Mouse (Mus musculus): ENCODE measurements around the gene Fsip1. TPM values are rescaled to one million over a fixed set of nuclear protein-coding genes. Genes with fewer than 3 reads are reported as not detected.

Gene Fsip1
- polyA plus RNA-seq, 1 experiment from 2014 or later, result 2.0 TPM

DNA sequence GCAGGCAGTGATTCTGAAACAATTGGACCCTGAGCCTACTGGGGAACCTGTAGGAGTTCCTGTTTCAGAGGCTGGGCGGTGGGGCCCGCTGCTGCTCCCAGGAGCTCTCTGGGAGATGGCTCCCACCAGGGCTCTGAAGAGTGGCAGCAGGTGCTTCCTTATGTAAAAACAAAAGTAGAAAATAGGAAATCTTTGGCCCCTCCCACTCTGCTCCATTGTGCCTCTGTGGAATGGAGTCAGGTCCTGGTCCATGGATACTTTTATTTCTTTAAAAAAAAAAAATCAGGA, 7.1 kb upstream of the Fsip1 start:
- ATAC-seq (ENCODE audit: low read depth), result no peak
- Histone ChIP-seq H3K4me3 (ENCODE audit: low read length) (no peak overlapping the region), H3K4me2 (ENCODE audit: low read depth, low read length) (no peak overlapping the region), H3K36me3 (ENCODE audit: control insufficient read depth, insufficient read depth, low read length) (no peaks in the 10 kb centered on the region), H3K27ac (ENCODE audit: low read length) (no peak overlapping the region), H3K9ac (ENCODE audit: low read length) (no peak overlapping the region), H3K4me1 (replicated peaks; ENCODE audit: control insufficient read depth, insufficient read depth, low read length) (no peaks in the 10 kb centered on the region), H3K9me3 (ENCODE audit: control insufficient read depth, low read length) (no peaks in the 10 kb centered on the region), H3K27me3 (ENCODE audit: control insufficient read depth, insufficient read depth, low read depth, low read length) (no peaks in the 10 kb centered on the region)
- 42% methylated on average over 2 of the region's 2 CpGs for WGBS

DNA sequence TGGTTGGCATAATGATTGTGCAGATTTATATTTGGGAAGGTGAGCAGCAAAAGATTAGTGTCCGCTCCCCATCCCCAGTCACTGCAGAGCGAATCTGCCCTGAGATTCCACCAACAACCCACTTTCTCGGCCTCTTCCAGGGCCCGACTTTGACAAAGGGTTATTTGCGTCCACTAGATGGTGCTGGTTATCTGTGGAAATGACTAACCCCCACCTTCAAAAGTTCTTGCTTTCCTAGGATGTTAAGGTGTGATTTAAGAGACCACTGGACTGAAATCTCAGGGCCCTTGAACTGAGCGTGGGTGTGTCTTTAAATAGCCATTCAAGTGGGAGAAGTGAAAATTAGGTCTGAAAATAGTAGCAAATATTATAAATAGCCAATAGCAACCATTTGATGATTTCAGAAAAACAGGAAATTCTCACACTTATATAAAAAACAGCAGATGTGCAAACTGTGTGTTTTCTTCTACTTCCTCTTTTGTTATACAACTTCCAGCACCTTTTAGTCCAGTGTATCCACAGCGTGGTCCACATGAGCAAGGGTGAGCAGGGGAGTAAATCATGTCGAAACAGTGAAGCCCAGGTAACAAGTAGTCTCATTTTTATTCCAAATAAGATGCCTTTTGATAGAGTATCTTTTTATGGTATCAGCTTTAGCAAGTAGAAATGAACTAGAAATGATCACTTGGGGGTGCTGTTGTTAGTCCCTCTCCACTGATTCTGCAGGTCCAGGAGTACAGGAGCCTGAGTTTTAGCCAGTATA, 6.6 kb upstream of the Fsip1 start:
- H3K4me1 ChIP-seq (replicated peaks; ENCODE audit: control insufficient read depth, insufficient read depth, low read length), result no peaks in the 10 kb centered on the region
- no peaks in the 10 kb centered on the region for H3K27me3 ChIP-seq (ENCODE audit: control insufficient read depth, insufficient read depth, low read depth, low read length)
- WGBS, result 15% methylated on average over 8 of the region's 8 CpGs
- H3K9me3 ChIP-seq (ENCODE audit: control insufficient read depth, low read length), result no peaks in the 10 kb centered on the region
- no peak overlapping the region for H3K4me3 ChIP-seq (ENCODE audit: low read length)
- peak; percentile 41; the same call in 1 of the 2 replicates for ATAC-seq (ENCODE audit: low read depth)
- H3K9ac ChIP-seq (ENCODE audit: low read length), result no peak overlapping the region
- H3K4me2 ChIP-seq (ENCODE audit: low read depth, low read length), result no peak overlapping the region
- no peaks in the 10 kb centered on the region for H3K36me3 ChIP-seq (ENCODE audit: control insufficient read depth, insufficient read depth, low read length)
- no peak overlapping the region for H3K27ac ChIP-seq (ENCODE audit: low read length)

DNA sequence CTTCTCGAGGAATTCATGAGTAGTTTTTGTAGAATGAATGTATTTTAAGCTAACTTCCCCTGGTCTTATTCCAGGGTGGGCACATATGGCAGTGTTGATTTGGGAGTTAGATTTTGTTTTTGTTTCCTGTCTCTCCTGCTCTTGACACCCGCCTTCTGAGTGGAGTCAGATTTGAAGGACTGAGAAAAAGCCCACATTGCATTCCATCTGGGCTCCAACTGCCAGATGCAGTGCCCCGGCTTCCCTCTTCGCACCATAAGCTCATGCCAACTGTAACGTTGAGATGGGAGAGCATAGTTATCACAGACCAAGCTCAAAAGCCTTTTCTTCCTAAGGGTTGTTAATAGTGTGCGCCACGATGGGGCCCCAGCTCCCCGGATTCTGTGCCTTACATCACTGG, 5.9 kb upstream of the Fsip1 start:
- 56% methylated on average over 8 of the region's 8 CpGs for WGBS
- Histone ChIP-seq H3K4me3 (ENCODE audit: low read length) (no peak overlapping the region), H3K4me2 (ENCODE audit: low read depth, low read length) (no peak overlapping the region)

DNA sequence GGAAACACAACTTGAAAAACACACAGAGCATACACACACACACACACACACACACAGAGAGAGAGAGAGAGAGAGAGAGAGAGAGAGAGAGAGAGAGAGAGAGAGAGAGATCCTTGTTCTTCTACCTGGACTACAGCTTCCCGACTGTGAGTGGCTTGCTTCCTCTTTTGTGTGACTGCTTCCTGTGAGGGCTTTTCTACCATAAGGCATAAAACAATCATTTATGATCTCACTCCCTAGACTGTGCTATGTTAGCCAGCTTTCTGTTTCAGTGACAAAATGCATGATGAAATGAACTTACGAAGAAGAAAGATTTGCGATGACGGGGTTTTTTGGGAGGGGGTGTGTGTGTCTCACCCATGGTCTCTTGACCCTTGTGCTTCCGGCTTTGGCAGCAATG, 3.0 kb upstream of the Fsip1 start:
- H3K27ac ChIP-seq (ENCODE audit: low read length), result no peak overlapping the region
- WGBS, result 64% methylated on average over 5 of the region's 5 CpGs
- no peaks in the 10 kb centered on the region for H3K27me3 ChIP-seq (ENCODE audit: control insufficient read depth, insufficient read depth, low read depth, low read length)
- no peak for ATAC-seq (ENCODE audit: low read depth)
- H3K4me3 ChIP-seq (ENCODE audit: low read length), result no peak overlapping the region
- no peaks in the 10 kb centered on the region for H3K36me3 ChIP-seq (ENCODE audit: control insufficient read depth, insufficient read depth, low read length)
- H3K9me3 ChIP-seq (ENCODE audit: control insufficient read depth, low read length), result no peaks in the 10 kb centered on the region
- no peak overlapping the region for H3K4me2 ChIP-seq (ENCODE audit: low read depth, low read length)
- no peak overlapping the region for H3K9ac ChIP-seq (ENCODE audit: low read length)
- H3K4me1 ChIP-seq (replicated peaks; ENCODE audit: control insufficient read depth, insufficient read depth, low read length), result 0 out of 2 replicates have a peak, but pooled peaks cover 2% of the 10 kb centered on the region

More for the DNA sequence above, 5.9 kb upstream of the Fsip1 start:
- Histone ChIP-seq H3K9ac (ENCODE audit: low read length) (no peak overlapping the region), H3K27me3 (ENCODE audit: control insufficient read depth, insufficient read depth, low read depth, low read length) (no peaks in the 10 kb centered on the region), H3K4me1 (replicated peaks; ENCODE audit: control insufficient read depth, insufficient read depth, low read length) (no peaks in the 10 kb centered on the region), H3K9me3 (ENCODE audit: control insufficient read depth, low read length) (no peaks in the 10 kb centered on the region), H3K36me3 (ENCODE audit: control insufficient read depth, insufficient read depth, low read length) (no peaks in the 10 kb centered on the region), H3K27ac (ENCODE audit: low read length) (no peak overlapping the region)
- no peak for ATAC-seq (ENCODE audit: low read depth)

DNA sequence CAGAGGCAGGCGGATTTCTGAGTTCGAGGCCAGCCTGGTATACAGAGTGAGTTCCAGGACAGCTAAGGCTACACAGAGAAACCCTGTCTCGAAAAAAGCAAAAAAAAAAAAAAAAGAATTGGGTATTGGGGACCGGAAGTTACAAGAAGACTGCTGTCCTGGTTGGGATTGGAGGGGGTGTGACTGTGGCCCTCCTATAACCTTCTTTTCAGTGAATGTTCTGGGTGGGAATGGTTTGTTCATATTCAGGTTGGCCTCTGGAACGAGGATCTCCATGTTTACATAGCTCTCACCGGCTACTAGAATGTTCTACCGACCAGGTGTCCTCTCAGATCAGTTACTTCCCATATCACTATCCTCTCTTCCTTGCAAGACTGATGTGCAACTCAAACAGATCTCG, 328 bp upstream of the Fsip1 start:
- H3K9ac ChIP-seq (ENCODE audit: low read length), result no peak overlapping the region
- H3K27me3 ChIP-seq (ENCODE audit: control insufficient read depth, insufficient read depth, low read depth, low read length), result no peaks in the 10 kb centered on the region
- no peak overlapping the region for H3K27ac ChIP-seq (ENCODE audit: low read length)
- 0 out of 2 replicates have a peak, but pooled peaks cover 2% of the 10 kb centered on the region for H3K4me1 ChIP-seq (replicated peaks; ENCODE audit: control insufficient read depth, insufficient read depth, low read length)
- no peaks in the 10 kb centered on the region for H3K36me3 ChIP-seq (ENCODE audit: control insufficient read depth, insufficient read depth, low read length)
- H3K9me3 ChIP-seq (ENCODE audit: control insufficient read depth, low read length), result no peaks in the 10 kb centered on the region
- H3K4me2 ChIP-seq (ENCODE audit: low read depth, low read length), result peak overlapping the region; percentile 74
- 64% methylated on average over 8 of the region's 8 CpGs for WGBS
- no peak for ATAC-seq (ENCODE audit: low read depth)
- peak overlapping the region; percentile 60 for H3K4me3 ChIP-seq (ENCODE audit: low read length)

DNA sequence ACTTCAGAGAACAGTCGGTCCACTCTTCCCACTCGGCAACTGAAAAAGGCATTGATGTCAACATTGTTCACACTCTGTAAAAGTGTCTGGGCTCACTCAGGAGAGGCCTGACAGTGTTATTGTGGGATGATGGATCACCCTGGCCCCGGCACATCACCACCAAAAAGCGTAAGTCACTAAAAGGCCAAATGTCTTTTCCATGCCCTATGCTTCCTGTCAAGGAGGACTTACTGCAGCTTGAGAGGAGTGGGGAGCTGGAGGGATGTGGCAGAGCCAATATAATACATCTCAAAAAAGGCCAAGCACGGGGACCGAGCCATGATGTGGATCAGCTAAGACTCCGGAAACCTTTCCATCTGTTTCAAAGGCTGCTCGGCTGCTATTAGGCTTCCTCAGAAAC, 2.2 kb downstream of the Fsip1 start:
- Histone ChIP-seq H3K9ac (ENCODE audit: low read length) (no peak overlapping the region), H3K4me1 (replicated peaks; ENCODE audit: control insufficient read depth, insufficient read depth, low read length) (0 out of 2 replicates have a peak, but pooled peaks cover 2% of the 10 kb centered on the region), H3K27me3 (ENCODE audit: control insufficient read depth, insufficient read depth, low read depth, low read length) (no peaks in the 10 kb centered on the region), H3K36me3 (ENCODE audit: control insufficient read depth, insufficient read depth, low read length) (no peaks in the 10 kb centered on the region), H3K4me3 (ENCODE audit: low read length) (no peak overlapping the region), H3K27ac (ENCODE audit: low read length) (no peak overlapping the region), H3K4me2 (ENCODE audit: low read depth, low read length) (no peak overlapping the region), H3K9me3 (ENCODE audit: control insufficient read depth, low read length) (no peaks in the 10 kb centered on the region)
- no peak for ATAC-seq (ENCODE audit: low read depth)
- 39% methylated on average over 8 of the region's 8 CpGs for WGBS

DNA sequence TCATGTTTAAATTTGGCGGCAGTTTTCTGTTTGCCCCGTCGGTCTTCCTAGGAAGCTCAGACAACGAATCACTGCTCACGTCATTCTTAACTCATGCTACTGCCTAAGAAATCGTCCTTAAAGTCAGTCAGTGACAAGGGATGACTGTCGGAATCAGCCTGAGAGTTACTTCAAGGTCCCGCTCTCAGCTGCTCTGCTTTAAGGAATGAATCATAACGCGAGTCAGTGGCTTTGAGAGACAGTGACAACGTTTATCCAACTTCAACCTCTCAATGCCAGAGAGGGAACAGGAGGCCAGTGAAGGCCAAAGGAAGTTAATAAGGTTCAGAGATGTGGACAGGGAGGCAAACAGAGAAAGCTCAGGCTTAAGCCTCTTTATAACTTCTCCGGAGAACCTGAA, 7.8 kb downstream of the Fsip1 start:
- no peaks in the 10 kb centered on the region for H3K27me3 ChIP-seq (ENCODE audit: control insufficient read depth, insufficient read depth, low read depth, low read length)
- H3K4me2 ChIP-seq (ENCODE audit: low read depth, low read length), result no peak overlapping the region
- no peak overlapping the region for H3K27ac ChIP-seq (ENCODE audit: low read length)
- no peaks in the 10 kb centered on the region for H3K9me3 ChIP-seq (ENCODE audit: control insufficient read depth, low read length)
- no peaks in the 10 kb centered on the region for H3K36me3 ChIP-seq (ENCODE audit: control insufficient read depth, insufficient read depth, low read length)
- no peak overlapping the region for H3K9ac ChIP-seq (ENCODE audit: low read length)
- H3K4me3 ChIP-seq (ENCODE audit: low read length), result no peak overlapping the region
- no peaks in the 10 kb centered on the region for H3K4me1 ChIP-seq (replicated peaks; ENCODE audit: control insufficient read depth, insufficient read depth, low read length)
- ATAC-seq (ENCODE audit: low read depth), result no peak
- 50% methylated on average over 12 of the region's 12 CpGs for WGBS

DNA sequence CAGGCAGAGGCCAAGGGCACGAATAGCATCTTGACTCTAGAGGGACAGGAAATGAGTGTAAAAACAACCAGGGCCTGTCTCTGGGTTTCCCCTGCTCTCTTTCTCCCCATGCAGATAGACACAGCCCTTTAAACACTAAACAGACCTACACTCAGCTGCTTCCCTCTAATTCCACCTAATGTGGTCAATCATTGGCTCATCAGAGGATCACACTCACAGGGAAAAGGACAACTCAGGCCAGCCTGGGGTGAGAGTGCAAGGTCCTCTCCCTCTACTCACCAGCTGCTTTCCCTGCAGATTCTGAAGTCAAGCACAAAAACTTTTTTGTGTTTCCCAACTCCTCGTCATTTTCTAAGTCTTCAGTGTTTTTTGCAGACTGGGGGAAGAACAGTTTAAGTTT, 8.8 kb downstream of the Fsip1 start:
- no peaks in the 10 kb centered on the region for H3K36me3 ChIP-seq (ENCODE audit: control insufficient read depth, insufficient read depth, low read length)
- no peaks in the 10 kb centered on the region for H3K27me3 ChIP-seq (ENCODE audit: control insufficient read depth, insufficient read depth, low read depth, low read length)
- H3K4me3 ChIP-seq (ENCODE audit: low read length), result no peak overlapping the region
- ATAC-seq (ENCODE audit: low read depth), result no peak
- H3K9me3 ChIP-seq (ENCODE audit: control insufficient read depth, low read length), result no peaks in the 10 kb centered on the region
- no peak overlapping the region for H3K27ac ChIP-seq (ENCODE audit: low read length)
- H3K4me1 ChIP-seq (replicated peaks; ENCODE audit: control insufficient read depth, insufficient read depth, low read length), result no peaks in the 10 kb centered on the region
- H3K9ac ChIP-seq (ENCODE audit: low read length), result no peak overlapping the region
- no peak overlapping the region for H3K4me2 ChIP-seq (ENCODE audit: low read depth, low read length)
- 38% methylated on average over 2 of the region's 2 CpGs for whole genome bisulfite sequencing

DNA sequence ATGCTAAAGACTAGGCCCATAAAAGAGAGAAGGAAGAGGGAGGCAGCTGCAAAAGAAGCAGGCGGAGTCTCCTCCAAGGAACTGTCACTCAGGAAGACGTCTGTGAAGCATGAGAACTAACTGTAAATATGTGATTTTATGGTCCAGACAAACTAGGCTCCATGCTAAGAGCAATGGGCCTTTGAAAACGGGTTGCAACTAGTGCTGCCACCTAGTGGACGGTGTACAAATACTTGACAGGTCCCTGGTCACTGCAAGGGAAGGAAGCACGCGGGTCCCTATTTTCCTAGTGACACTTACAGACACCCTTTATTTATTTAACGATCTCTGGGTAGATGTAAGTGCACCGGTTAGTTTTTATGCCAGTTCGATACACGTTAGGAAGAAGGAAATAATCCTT, 10.9 kb downstream of the Fsip1 start:
- Histone ChIP-seq H3K4me3 (ENCODE audit: low read length) (no peak overlapping the region), H3K9me3 (ENCODE audit: control insufficient read depth, low read length) (no peaks in the 10 kb centered on the region), H3K27ac (ENCODE audit: low read length) (no peak overlapping the region), H3K4me1 (replicated peaks; ENCODE audit: control insufficient read depth, insufficient read depth, low read length) (no peaks in the 10 kb centered on the region), H3K27me3 (ENCODE audit: control insufficient read depth, insufficient read depth, low read depth, low read length) (no peaks in the 10 kb centered on the region), H3K4me2 (ENCODE audit: low read depth, low read length) (no peak overlapping the region), H3K9ac (ENCODE audit: low read length) (no peak overlapping the region), H3K36me3 (ENCODE audit: control insufficient read depth, insufficient read depth, low read length) (no peaks in the 10 kb centered on the region)
- WGBS, result 4% methylated on average over 10 of the region's 10 CpGs
- peak; percentile 74; the same call in 1 of the 2 replicates for ATAC-seq (ENCODE audit: low read depth)

DNA sequence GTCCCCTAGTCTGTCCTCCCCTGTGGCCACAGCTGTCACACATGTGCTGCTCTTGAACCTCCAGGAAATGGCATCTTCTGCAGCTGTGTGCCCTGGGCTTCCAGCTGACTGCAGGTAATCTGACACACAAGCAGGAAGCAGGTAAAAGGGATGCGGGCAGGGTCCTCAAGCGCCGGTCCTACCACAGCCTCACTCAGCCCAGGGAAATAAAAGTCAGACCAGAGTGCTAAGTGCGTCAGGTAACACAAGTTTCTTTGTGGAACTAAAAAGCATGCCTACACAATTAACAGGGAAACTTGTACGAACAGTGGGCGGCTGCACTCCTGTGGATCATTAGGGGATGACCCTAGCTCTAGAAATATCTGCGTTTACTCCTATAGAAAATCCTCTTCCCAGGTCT, 20.6 kb downstream of the Fsip1 start:
- H3K9ac ChIP-seq (ENCODE audit: low read length), result no peak overlapping the region
- H3K4me2 ChIP-seq (ENCODE audit: low read depth, low read length), result no peak overlapping the region
- no peaks in the 10 kb centered on the region for H3K4me1 ChIP-seq (replicated peaks; ENCODE audit: control insufficient read depth, insufficient read depth, low read length)
- H3K9me3 ChIP-seq (ENCODE audit: control insufficient read depth, low read length), result no peaks in the 10 kb centered on the region
- H3K27ac ChIP-seq (ENCODE audit: low read length), result no peak overlapping the region
- H3K27me3 ChIP-seq (ENCODE audit: control insufficient read depth, insufficient read depth, low read depth, low read length), result no peaks in the 10 kb centered on the region
- ATAC-seq (ENCODE audit: low read depth), result no peak
- H3K36me3 ChIP-seq (ENCODE audit: control insufficient read depth, insufficient read depth, low read length), result no peaks in the 10 kb centered on the region
- H3K4me3 ChIP-seq (ENCODE audit: low read length), result no peak overlapping the region
- 73% methylated on average over 7 of the region's 7 CpGs for WGBS
